Mouse (Mus musculus): ENCODE measurements at regions not wholly inside any gene's neighbourhood (a gene's known extent, or its start where the extent isn't known, plus 50 kb on each side); places are given as distances from the start of the nearest gene placed in this dataset.
A peak's percentile ranks its signal among the peaks of the same experiment; 100 is the strongest.

DNA sequence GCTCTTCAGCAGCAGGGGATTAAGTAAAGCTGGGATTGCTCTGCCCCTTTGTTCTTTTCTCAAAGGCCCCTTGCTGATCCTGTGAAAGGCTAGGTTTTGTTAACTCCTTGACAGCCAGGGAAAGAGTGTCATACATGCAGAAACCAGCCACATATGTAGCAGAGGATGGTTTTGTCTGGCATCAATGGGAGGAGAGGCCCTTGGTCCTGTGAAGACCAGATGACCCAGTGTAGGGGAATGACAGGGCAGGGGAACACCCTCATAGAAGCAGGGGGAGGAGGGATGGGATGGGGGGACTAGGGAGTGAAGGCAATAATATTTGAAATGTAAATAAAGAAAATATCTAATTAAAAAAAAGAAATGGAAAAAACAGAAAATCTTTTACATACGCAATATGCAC is 165.6 kb upstream of the Tmprss15 start:
- 97% methylated on average over 1 of the region's 1 CpGs for WGBS
- no peaks in the 10 kb centered on the region for H3K36me3 ChIP-seq (ENCODE audit: control insufficient read depth, insufficient read depth, low read length)
- no peaks in the 10 kb centered on the region for H3K27me3 ChIP-seq (ENCODE audit: control insufficient read depth, insufficient read depth, low read length)
- no peak overlapping the region for H3K4me3 ChIP-seq (ENCODE audit: low read depth, low read length)
- no peaks in the 10 kb centered on the region for H3K4me1 ChIP-seq (ENCODE audit: control insufficient read depth, insufficient read depth, low read length)
- H3K4me2 ChIP-seq (ENCODE audit: low read depth, low read length): no peak overlapping the region
- H3K9me3 ChIP-seq (ENCODE audit: control insufficient read depth, low read length): no peaks in the 10 kb centered on the region
- ATAC-seq (ENCODE audit: low read depth): no peak
- no peak overlapping the region for H3K27ac ChIP-seq (ENCODE audit: low read depth, low read length)
- no peak overlapping the region for H3K9ac ChIP-seq (replicated peaks; ENCODE audit: low read depth, low read length)

DNA sequence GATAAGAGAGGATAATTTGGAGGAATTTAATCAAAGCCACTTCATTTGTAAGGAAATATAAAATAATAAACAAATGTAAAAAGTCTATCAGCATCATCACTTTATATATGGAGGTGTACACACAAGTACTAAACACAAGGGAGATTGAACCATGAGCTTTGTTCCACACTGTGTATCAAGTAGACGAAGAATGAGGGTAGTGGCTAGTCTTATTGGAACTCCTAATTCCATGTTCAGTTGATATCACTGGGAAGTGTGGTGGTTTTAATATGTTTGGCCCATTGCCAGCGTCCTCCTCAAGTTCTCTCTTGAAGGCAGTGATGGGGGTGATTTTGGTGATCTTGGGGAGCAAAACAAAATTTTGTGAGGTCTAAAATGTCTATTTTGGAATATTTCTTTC is 165.2 kb upstream of the Tmprss15 start:
- no peak for ATAC-seq (ENCODE audit: low read depth)
- Histone ChIP-seq H3K27me3 (ENCODE audit: control insufficient read depth, insufficient read depth, low read length) (no peaks in the 10 kb centered on the region), H3K4me2 (ENCODE audit: low read depth, low read length) (no peak overlapping the region), H3K4me3 (ENCODE audit: low read depth, low read length) (no peak overlapping the region), H3K9me3 (ENCODE audit: control insufficient read depth, low read length) (no peaks in the 10 kb centered on the region), H3K4me1 (ENCODE audit: control insufficient read depth, insufficient read depth, low read length) (no peaks in the 10 kb centered on the region), H3K27ac (ENCODE audit: low read depth, low read length) (no peak overlapping the region), H3K36me3 (ENCODE audit: control insufficient read depth, insufficient read depth, low read length) (no peaks in the 10 kb centered on the region), H3K9ac (replicated peaks; ENCODE audit: low read depth, low read length) (no peak overlapping the region)
- 58% methylated on average over 2 of the region's 2 CpGs for WGBS

DNA sequence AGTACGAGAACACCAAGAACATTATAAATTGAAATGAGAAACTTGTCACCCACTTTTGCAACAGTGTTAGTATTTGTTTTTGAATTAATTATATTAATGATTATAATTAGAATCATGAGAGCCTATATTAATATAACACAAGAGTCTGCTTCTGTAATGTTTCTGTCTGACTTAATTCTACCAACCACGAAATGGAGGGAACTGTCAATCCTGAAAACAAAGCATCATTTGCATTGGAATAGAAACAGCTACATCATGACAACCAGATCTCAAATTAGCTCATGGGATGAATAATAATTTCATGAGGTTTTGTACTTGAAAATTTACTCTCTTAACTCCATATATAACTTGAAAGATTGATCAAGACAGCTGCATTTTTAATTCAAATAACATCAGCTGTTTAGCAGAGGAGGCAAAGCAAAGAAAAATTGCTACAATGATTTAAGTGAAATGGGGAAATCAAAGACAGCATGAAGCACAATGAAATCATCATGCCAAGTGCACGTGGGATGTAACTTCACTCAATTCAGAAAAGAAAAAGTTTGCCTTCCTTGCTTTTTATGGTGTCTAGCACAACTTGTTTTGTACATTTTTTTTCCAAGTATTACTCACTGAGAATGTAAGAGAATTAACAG is 150.1 kb upstream of the Tmprss15 start:
- Histone ChIP-seq H3K9me3 (ENCODE audit: control insufficient read depth, low read length) (no peaks in the 10 kb centered on the region), H3K27me3 (ENCODE audit: control insufficient read depth, insufficient read depth, low read length) (no peaks in the 10 kb centered on the region), H3K36me3 (ENCODE audit: control insufficient read depth, insufficient read depth, low read length) (no peaks in the 10 kb centered on the region), H3K4me1 (ENCODE audit: control insufficient read depth, insufficient read depth, low read length) (no peaks in the 10 kb centered on the region), H3K27ac (ENCODE audit: low read depth, low read length) (no peak overlapping the region), H3K9ac (replicated peaks; ENCODE audit: low read depth, low read length) (no peak overlapping the region), H3K4me2 (ENCODE audit: low read depth, low read length) (no peak overlapping the region), H3K4me3 (ENCODE audit: low read depth, low read length) (no peak overlapping the region)
- 67% methylated on average over 3 of the region's 3 CpGs for WGBS
- no peak for ATAC-seq (ENCODE audit: low read depth)

DNA sequence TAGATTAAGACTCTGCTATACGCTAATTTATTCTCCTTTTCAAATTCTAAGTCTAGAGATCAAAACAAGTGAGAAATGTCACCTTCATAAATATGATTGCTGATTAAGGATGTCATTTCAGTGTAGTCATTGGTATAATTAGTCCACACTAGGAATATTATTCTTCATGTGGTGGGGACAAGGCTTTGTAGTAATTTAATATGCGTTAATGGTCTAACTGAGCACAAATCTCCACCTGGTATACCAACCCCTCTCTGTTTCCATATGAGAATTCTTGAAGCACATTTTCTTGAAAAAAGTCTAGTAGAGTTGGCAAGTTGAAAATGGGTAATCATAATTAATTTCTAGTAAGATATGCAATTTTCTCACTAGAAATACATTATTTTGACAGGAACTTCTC is 149.3 kb upstream of the Tmprss15 start:
- Histone ChIP-seq H3K9ac (replicated peaks; ENCODE audit: low read depth, low read length) (no peak overlapping the region), H3K27ac (ENCODE audit: low read depth, low read length) (no peak overlapping the region), H3K4me3 (ENCODE audit: low read depth, low read length) (no peak overlapping the region), H3K27me3 (ENCODE audit: control insufficient read depth, insufficient read depth, low read length) (no peaks in the 10 kb centered on the region), H3K9me3 (ENCODE audit: control insufficient read depth, low read length) (no peaks in the 10 kb centered on the region), H3K36me3 (ENCODE audit: control insufficient read depth, insufficient read depth, low read length) (no peaks in the 10 kb centered on the region), H3K4me2 (ENCODE audit: low read depth, low read length) (no peak overlapping the region), H3K4me1 (ENCODE audit: control insufficient read depth, insufficient read depth, low read length) (no peaks in the 10 kb centered on the region)
- WGBS: 55% methylated on average over 2 of the region's 2 CpGs
- peak; percentile 51; the same call in 1 of the 2 replicates for ATAC-seq (ENCODE audit: low read depth)

DNA sequence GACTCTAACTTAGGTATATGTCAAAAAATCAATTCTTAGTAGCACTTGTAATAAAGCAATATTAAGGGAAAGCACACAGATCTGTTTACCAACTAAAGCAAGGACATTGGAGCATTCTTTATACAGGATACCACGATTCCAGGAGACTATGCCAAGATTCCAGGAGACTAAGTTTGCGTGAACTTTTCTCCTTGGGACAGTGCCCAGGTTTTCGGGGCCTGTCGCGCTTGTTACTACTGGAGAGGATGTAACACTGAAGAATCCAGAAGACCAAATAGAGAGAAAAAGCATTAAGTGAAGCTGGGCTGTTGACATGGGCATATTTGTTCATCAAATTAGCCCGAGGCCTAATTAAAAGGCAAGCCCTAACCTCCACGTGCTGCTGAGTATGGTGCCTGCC is 100.3 kb upstream of the Tmprss15 start:
- H3K36me3 ChIP-seq (ENCODE audit: control insufficient read depth, insufficient read depth, low read length): no peaks in the 10 kb centered on the region
- no peak overlapping the region for H3K4me2 ChIP-seq (ENCODE audit: low read depth, low read length)
- no peak for ATAC-seq (ENCODE audit: low read depth)
- no peaks in the 10 kb centered on the region for H3K9me3 ChIP-seq (ENCODE audit: control insufficient read depth, low read length)
- no peak overlapping the region for H3K27ac ChIP-seq (ENCODE audit: low read depth, low read length)
- WGBS: 89% methylated on average over 7 of the region's 7 CpGs
- H3K4me1 ChIP-seq (ENCODE audit: control insufficient read depth, insufficient read depth, low read length): no peaks in the 10 kb centered on the region
- H3K4me3 ChIP-seq (ENCODE audit: low read depth, low read length): no peak overlapping the region
- H3K27me3 ChIP-seq (ENCODE audit: control insufficient read depth, insufficient read depth, low read length): no peaks in the 10 kb centered on the region
- H3K9ac ChIP-seq (replicated peaks; ENCODE audit: low read depth, low read length): no peak overlapping the region

DNA sequence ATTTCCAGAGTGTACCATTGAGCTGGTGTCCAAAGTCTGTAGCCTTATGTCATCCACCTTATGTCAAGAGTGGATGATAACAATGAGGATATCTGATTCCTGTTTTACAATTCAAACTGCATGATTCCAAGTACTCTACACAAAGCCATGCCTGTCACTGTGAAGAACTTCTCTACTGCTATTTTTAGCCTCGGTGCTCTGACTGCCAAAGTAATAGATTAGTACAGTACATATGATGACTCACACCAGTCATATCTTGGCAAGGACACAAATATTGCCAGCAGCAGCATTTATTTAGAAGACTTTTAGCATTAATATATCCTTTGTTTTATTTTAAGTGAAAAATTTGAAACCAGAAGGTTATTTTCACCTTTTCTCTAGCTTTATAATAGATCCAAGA is 95.6 kb upstream of the Tmprss15 start:
- Histone ChIP-seq H3K27ac (ENCODE audit: low read depth, low read length) (no peak overlapping the region), H3K9me3 (ENCODE audit: control insufficient read depth, low read length) (no peaks in the 10 kb centered on the region), H3K4me2 (ENCODE audit: low read depth, low read length) (no peak overlapping the region), H3K4me3 (ENCODE audit: low read depth, low read length) (no peak overlapping the region), H3K9ac (replicated peaks; ENCODE audit: low read depth, low read length) (no peak overlapping the region), H3K27me3 (ENCODE audit: control insufficient read depth, insufficient read depth, low read length) (no peaks in the 10 kb centered on the region), H3K4me1 (ENCODE audit: control insufficient read depth, insufficient read depth, low read length) (no peaks in the 10 kb centered on the region), H3K36me3 (ENCODE audit: control insufficient read depth, insufficient read depth, low read length) (no peaks in the 10 kb centered on the region)
- WGBS: 59% methylated on average over 1 of the region's 1 CpGs
- ATAC-seq (ENCODE audit: low read depth): no peak

DNA sequence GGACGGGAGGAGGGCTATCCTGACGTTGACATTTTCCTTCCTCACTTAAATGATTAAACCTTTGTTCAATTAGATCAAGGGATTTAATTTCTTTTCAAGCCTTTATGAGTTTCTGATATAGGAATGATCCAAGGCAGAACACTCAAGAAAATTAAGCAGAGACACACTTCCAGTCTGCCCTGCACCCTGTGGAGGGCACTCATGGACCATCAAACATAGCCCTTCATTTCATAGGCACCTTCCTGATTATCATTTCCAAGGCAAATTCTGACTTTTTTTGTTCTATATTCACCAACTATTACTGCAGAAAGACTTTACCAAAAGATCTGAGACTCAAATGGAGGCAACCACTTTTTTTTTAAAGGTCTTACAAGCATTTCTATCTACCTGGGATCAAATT is 91.6 kb upstream of the Tmprss15 start:
- Histone ChIP-seq H3K4me1 (ENCODE audit: control insufficient read depth, insufficient read depth, low read length) (no peaks in the 10 kb centered on the region), H3K9ac (replicated peaks; ENCODE audit: low read depth, low read length) (no peak overlapping the region), H3K27ac (ENCODE audit: low read depth, low read length) (no peak overlapping the region), H3K9me3 (ENCODE audit: control insufficient read depth, low read length) (no peaks in the 10 kb centered on the region), H3K4me2 (ENCODE audit: low read depth, low read length) (no peak overlapping the region), H3K27me3 (ENCODE audit: control insufficient read depth, insufficient read depth, low read length) (no peaks in the 10 kb centered on the region), H3K36me3 (ENCODE audit: control insufficient read depth, insufficient read depth, low read length) (no peaks in the 10 kb centered on the region), H3K4me3 (ENCODE audit: low read depth, low read length) (no peak overlapping the region)
- WGBS: 75% methylated on average over 2 of the region's 2 CpGs
- ATAC-seq (ENCODE audit: low read depth): no peak

DNA sequence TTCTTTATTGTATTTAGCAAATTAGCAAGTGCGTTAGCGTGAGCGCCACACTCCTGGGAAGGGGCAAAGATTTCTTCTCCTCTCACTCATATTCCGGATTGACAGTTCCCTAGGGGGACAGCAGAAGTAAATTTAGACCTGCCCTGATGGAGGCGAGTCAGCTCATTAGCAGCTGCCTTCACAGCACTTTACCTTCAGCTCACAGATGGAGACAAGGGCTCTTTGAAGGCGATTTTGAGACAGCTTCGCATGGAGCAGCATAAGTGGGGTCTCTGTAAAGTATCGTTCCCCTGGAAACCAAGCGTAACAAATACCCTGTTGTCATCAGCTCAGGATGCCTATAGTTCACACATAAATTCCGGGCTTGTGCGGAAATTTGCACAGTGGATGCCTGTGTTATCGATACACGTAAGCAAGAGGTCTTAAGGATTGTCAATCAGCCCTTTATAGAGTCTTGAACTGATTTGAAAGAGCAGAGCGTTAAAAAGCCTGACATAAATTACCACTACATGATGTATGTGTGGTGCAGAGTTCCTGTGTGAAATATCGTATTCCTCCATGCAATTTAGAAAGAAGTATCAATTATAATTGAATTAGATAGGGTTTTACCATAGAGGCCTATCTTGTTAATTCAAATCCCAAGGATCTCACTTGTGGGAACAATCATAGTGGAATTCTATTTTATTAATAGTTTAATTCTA is 86.6 kb upstream of the Tmprss15 start:
- Histone ChIP-seq H3K4me1 (ENCODE audit: control insufficient read depth, insufficient read depth, low read length) (0 out of 2 replicates have a peak, but pooled peaks cover 4% of the 10 kb centered on the region), H3K9me3 (ENCODE audit: control insufficient read depth, low read length) (no peaks in the 10 kb centered on the region), H3K9ac (replicated peaks; ENCODE audit: low read depth, low read length) (no peak overlapping the region), H3K27me3 (ENCODE audit: control insufficient read depth, insufficient read depth, low read length) (no peaks in the 10 kb centered on the region), H3K4me3 (ENCODE audit: low read depth, low read length) (no peak overlapping the region), H3K36me3 (ENCODE audit: control insufficient read depth, insufficient read depth, low read length) (no peaks in the 10 kb centered on the region), H3K27ac (ENCODE audit: low read depth, low read length) (no peak overlapping the region; the same call in 1 of the 2 replicates), H3K4me2 (ENCODE audit: low read depth, low read length) (peak overlapping the region; percentile 39)
- 15% methylated on average over 15 of the region's 15 CpGs for whole genome bisulfite sequencing
- peak; percentile 86 for ATAC-seq (ENCODE audit: low read depth)

DNA sequence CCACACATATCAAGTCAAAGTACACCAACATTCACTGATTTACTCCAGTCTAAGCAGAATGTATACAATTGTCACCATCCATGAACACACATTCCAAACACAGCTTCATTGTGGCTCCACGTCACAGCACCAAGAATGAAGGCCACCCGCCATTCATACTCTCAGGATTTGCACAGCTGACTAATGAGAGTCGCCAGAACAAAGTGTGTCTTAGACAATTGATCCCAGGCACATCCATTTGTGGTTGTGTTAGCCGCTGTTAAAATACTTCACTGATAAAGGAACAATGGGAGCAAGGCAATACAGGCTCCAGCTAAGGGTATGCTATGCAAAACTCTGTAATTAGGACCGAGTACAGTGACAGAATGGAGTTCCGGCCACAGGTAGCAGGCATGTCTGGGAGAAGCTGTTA is 85.9 kb upstream of the Tmprss15 start:
- Histone ChIP-seq H3K36me3 (ENCODE audit: control insufficient read depth, insufficient read depth, low read length) (no peaks in the 10 kb centered on the region), H3K9ac (replicated peaks; ENCODE audit: low read depth, low read length) (no peak overlapping the region), H3K4me3 (ENCODE audit: low read depth, low read length) (no peak overlapping the region), H3K9me3 (ENCODE audit: control insufficient read depth, low read length) (no peaks in the 10 kb centered on the region), H3K4me1 (ENCODE audit: control insufficient read depth, insufficient read depth, low read length) (0 out of 2 replicates have a peak, but pooled peaks cover 4% of the 10 kb centered on the region), H3K27me3 (ENCODE audit: control insufficient read depth, insufficient read depth, low read length) (no peaks in the 10 kb centered on the region), H3K4me2 (ENCODE audit: low read depth, low read length) (peak overlapping the region; percentile 39), H3K27ac (ENCODE audit: low read depth, low read length) (no peak overlapping the region; the same call in 1 of the 2 replicates)
- ATAC-seq (ENCODE audit: low read depth): peak; percentile 55
- 21% methylated on average over 6 of the region's 6 CpGs for WGBS
